In the genomic region with DNA sequence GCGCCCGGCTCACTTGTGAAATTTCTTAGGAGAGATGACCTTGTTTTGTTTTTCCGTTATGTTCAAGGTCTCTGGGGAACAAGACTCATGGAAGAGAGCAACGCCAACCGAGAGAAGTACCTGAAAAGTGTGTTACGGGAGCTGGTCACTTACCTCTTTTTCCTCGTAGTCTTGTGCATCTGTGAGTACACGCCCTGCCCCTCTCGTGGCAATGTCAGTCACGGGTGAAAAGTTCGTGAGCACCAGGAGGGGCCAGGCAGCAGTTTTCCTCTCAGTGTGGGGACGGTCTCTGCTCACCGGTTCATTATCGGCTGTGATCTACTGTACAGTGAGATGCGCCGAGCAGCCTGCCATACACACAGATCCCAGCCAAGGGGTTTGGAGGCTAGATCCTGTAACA, we compare ENCODE assay signal across 25 mouse cellular contexts. TPM values are rescaled to one million over a fixed set of nuclear protein-coding genes. Genes with fewer than 3 reads are reported as not detected.
A peak's percentile ranks its signal among the peaks of the same experiment; 100 is the strongest.
DNase-seq lines count a peak whose midpoint lies in the region; ATAC-seq and TF ChIP-seq lines count a peak whose summit lies in the region.
"Had no signal": no experiment of that assay in that cellular context is flagged by ENCODE, and none has a peak within 500 bp of the region (broad histone marks: within the 10 kb centered on the region; RNA-seq: fewer than 3 reads in every experiment).

No protein-coding gene starts in this region.

- H3K4me3 ChIP-seq in E14TG2a.4 (replicated peaks; ENCODE audit: low read length) (peak overlapping the region; percentile 62), ES-Bruce4 (ENCODE audit: low read depth, low read length) (peak overlapping the region; percentile 30), ES-E14 (ENCODE audit: insufficient read depth in 1 of 2, low read depth in 1 of 2, low read length in 2 of 2, poor library complexity in 1 of 2, severe bottlenecking in 1 of 2) (peak overlapping the region; percentile 45 to 62)
- no peak overlapping the region for H3K4me3 ChIP-seq in midbrain, embryonic 15.5 days
- H3K4me3 ChIP-seq: embryonic facial prominence, embryonic 13.5 days; embryonic facial prominence, embryonic 15.5 days; erythroblast, embryonic 14.5 days; forebrain, embryonic 10.5 days; forebrain, embryonic 12.5 days had no signal

- TF ChIP-seq EP300 in ES-Bruce4 (IDR thresholded peaks at IDR 0.05; ENCODE audit: insufficient read depth, low read depth, low read length), result no peak

- DNase-seq in ES-E14 (ENCODE audit: low read depth, low spot score) (no peak), ZHBTc4 (ENCODE audit: low read depth, low spot score) (peak; percentile 59)
- no peak for DNase-seq in urinary bladder, adult 18-20 months (ENCODE audit: low spot score in 2 of 2)
- DNase-seq in frontal cortex, postnatal 36 days (ENCODE audit: low spot score in 2 of 2), result no peak
- DNase-seq: adrenal gland, adult 2 months; adrenal gland, postnatal 10 days; adrenal gland, postnatal 25 days; cerebellum, adult 11 months; cerebellum, adult 18-20 months; cerebellum, adult 8-10 months; cerebellum, adult 9-11 months; cerebellum, postnatal 14 days; cerebellum, postnatal 36 days; embryo, embryonic 11 days had no signal

- H3K9me3 ChIP-seq in E14TG2a.4 (ENCODE audit: low read length) (peaks cover 14% of the 10 kb centered on the region), ES-Bruce4 (replicated peaks; ENCODE audit: control insufficient read depth, insufficient read depth, low read length, poor library complexity, severe bottlenecking) (no peaks in the 10 kb centered on the region), ES-E14 (ENCODE audit: control insufficient read depth, insufficient read depth, low read depth, low read length) (no peaks in the 10 kb centered on the region; the same call in 1 of the 2 replicates)
- H3K9me3 ChIP-seq in midbrain, embryonic 15.5 days, result no peaks in the 10 kb centered on the region
- H3K9me3 ChIP-seq: embryonic facial prominence, embryonic 13.5 days; embryonic facial prominence, embryonic 15.5 days; forebrain, embryonic 10.5 days; forebrain, embryonic 12.5 days had no signal

- in situ Hi-C loops in ES-E14 (cut with MboI; ENCODE audit: low sequenced_read_pairs in 2 of 2, unreplicated experiment in 2 of 2), result no loop called here

- ATAC-seq in midbrain, embryonic 15.5 days (replicated peaks), result no peak
- ATAC-seq: forebrain, embryonic 14.5 days; forebrain, embryonic 16.5 days had no signal

- H3K4me1 ChIP-seq in E14TG2a.4 (replicated peaks; ENCODE audit: low read depth, low read length), result peaks cover 62% of the 10 kb centered on the region
- H3K4me1 ChIP-seq in ES-Bruce4 (ENCODE audit: control insufficient read depth, insufficient read depth, low read length), result no peaks in the 10 kb centered on the region
- H3K4me1 ChIP-seq in ES-E14 (ENCODE audit: control insufficient read depth in 2 of 2, insufficient read depth in 2 of 2, low read length in 2 of 2, poor library complexity in 1 of 2), result peaks cover 2 to 6% of the 10 kb centered on the region in 2 experiments; a peak in 2 of 4 replicates
- H3K4me1 ChIP-seq in midbrain, embryonic 15.5 days, result peaks cover 11% of the 10 kb centered on the region
- H3K4me1 ChIP-seq: embryonic facial prominence, embryonic 13.5 days; forebrain, embryonic 10.5 days; forebrain, embryonic 12.5 days had no signal

- H3K36me3 ChIP-seq in E14TG2a.4 (ENCODE audit: insufficient read depth, low read length), result peaks cover 50% of the 10 kb centered on the region
- peaks cover 2% of the 10 kb centered on the region; the same call in 1 of the 2 replicates for H3K36me3 ChIP-seq in ES-Bruce4 (ENCODE audit: control insufficient read depth, insufficient read depth, low read length, poor library complexity, severe bottlenecking)
- peaks cover 13% of the 10 kb centered on the region for H3K36me3 ChIP-seq in ES-E14 (ENCODE audit: control insufficient read depth, insufficient read depth, low read length, poor library complexity, severe bottlenecking)
- peaks cover 18% of the 10 kb centered on the region for H3K36me3 ChIP-seq in midbrain, embryonic 15.5 days (replicated peaks)

- WGBS in midbrain, embryonic 15.5 days, result 94% methylated on average over 16 of the region's 16 CpGs

- H3K27me3 ChIP-seq in E14TG2a.4 (ENCODE audit: insufficient read depth, low read length) (no peaks in the 10 kb centered on the region), ES-Bruce4 (ENCODE audit: control insufficient read depth, insufficient read depth, low read length, poor library complexity, severe bottlenecking) (no peaks in the 10 kb centered on the region)
- no peaks in the 10 kb centered on the region for H3K27me3 ChIP-seq in midbrain, embryonic 15.5 days (replicated peaks)
- H3K27me3 ChIP-seq: embryonic facial prominence, embryonic 13.5 days; embryonic facial prominence, embryonic 15.5 days; forebrain, embryonic 12.5 days had no signal

- TF ChIP-seq CTCF in E14TG2a.4 (conservative IDR thresholded peaks at IDR 0.05; ENCODE audit: low read length) (no peak), ES-Bruce4 (IDR thresholded peaks at IDR 0.05; ENCODE audit: low read depth, low read length) (no peak)

- TF ChIP-seq POLR2A in ES-Bruce4 (IDR thresholded peaks at IDR 0.05; ENCODE audit: insufficient read depth, low read length), result no peak

- no peak overlapping the region for H3K4me2 ChIP-seq in midbrain, embryonic 15.5 days
- H3K4me2 ChIP-seq: embryonic facial prominence, embryonic 13.5 days; embryonic facial prominence, embryonic 15.5 days; forebrain, embryonic 12.5 days had no signal

- H3K27ac ChIP-seq in ES-Bruce4 (ENCODE audit: insufficient read depth, low read length) (peak overlapping the region; percentile 8; the same call in 1 of the 2 replicates), ES-E14 (ENCODE audit: insufficient read depth, low read depth, low read length, poor library complexity, severe bottlenecking) (no peak overlapping the region)
- H3K27ac ChIP-seq in midbrain, embryonic 15.5 days, result no peak overlapping the region
- H3K27ac ChIP-seq: embryonic facial prominence, embryonic 13.5 days; forebrain, embryonic 10.5 days; forebrain, embryonic 12.5 days had no signal

- H3K9ac ChIP-seq in ES-Bruce4 (ENCODE audit: low read depth, poor library complexity, severe bottlenecking) (peak overlapping the region; percentile 88), ES-E14 (ENCODE audit: insufficient read depth, low read depth, low read length, poor library complexity, severe bottlenecking) (peak overlapping the region; percentile 42; the same call in 1 of the 2 replicates)
- no peak overlapping the region for H3K9ac ChIP-seq in midbrain, embryonic 15.5 days
- H3K9ac ChIP-seq: embryonic facial prominence, embryonic 13.5 days; embryonic facial prominence, embryonic 15.5 days; forebrain, embryonic 12.5 days had no signal

TF ChIP-seq in ES-E14, 5 proteins besides CTCF, POLR2A, EP300 and RAD21:
- TF ChIP-seq ZNF384 (IDR thresholded peaks at IDR 0.05; ENCODE audit: low read depth, low read length) (no peak), CHD2 (IDR thresholded peaks at IDR 0.05; ENCODE audit: low read depth, low read length) (no peak), MAFK (IDR thresholded peaks at IDR 0.05; ENCODE audit: insufficient read depth, low read depth, low read length) (no peak), ZC3H11A (IDR thresholded peaks at IDR 0.05; ENCODE audit: borderline replicate concordance, low read depth, low read length) (no peak), HCFC1 (IDR thresholded peaks at IDR 0.05; ENCODE audit: borderline replicate concordance, insufficient read depth, low read length) (no peak)

RNA-seq across cellular contexts. Expression of gene Pkd2, which starts 7.6 kb away (rescaled TPM):
- 21.0 and 23.8 TPM in 2 replicates for polyA plus RNA-seq in ES-Bruce4 (2011; ENCODE audit: insufficient read depth, insufficient read length, low read depth, missing spikeins)
- 38.7 and 64.4 TPM in 2 replicates for total RNA-seq in ES-E14 (2012; rRNA removed)
- polyA plus RNA-seq in midbrain, embryonic 15.5 days (2015; fragmentation: Nextera tagmentation; extraction: Ambion mirVana), result 9.2 TPM in 2 replicates
- total RNA-seq: MEL had no signal
- polyA plus RNA-seq: erythroblast, embryonic 14.5 days had no signal

RNA-seq across cellular contexts. Expression of gene Spp1, which starts 31.9 kb away (rescaled TPM):
- 350 and 395 TPM in 2 replicates for polyA plus RNA-seq in ES-Bruce4 (2011; ENCODE audit: insufficient read depth, insufficient read length, low read depth, missing spikeins)
- total RNA-seq in ES-E14 (2012; rRNA removed), result 654 and 1,326 TPM in 2 replicates
- polyA plus RNA-seq in midbrain, embryonic 15.5 days (2015; fragmentation: Nextera tagmentation; extraction: Ambion mirVana), result 11.0 and 14.8 TPM in 2 replicates
- polyA plus RNA-seq: erythroblast, embryonic 14.5 days had no signal

RNA-seq across cellular contexts. Expression of gene BC005561, which starts 41.3 kb away (rescaled TPM):
- polyA plus RNA-seq in ES-Bruce4 (2011; ENCODE audit: insufficient read depth, insufficient read length, low read depth, missing spikeins), result 12.6 and 13.7 TPM in 2 replicates
- total RNA-seq in ES-E14 (2012; rRNA removed), result 6.8 and 7.6 TPM in 2 replicates
- 13.2 and 13.3 TPM in 2 replicates for polyA plus RNA-seq in midbrain, embryonic 15.5 days (2015; fragmentation: Nextera tagmentation; extraction: Ambion mirVana)

Comparison
In these comparisons a context has a peak if more than half of its experiments do, and no peak if none do; other contexts are left out.
1. RNA of gene Spp1, which starts 31.9 kb away (polyA plus RNA-seq): 350 to 395 TPM in ES-Bruce4; 11.0 to 14.8 TPM in midbrain, embryonic 15.5 days; every median in the first group is over 10 times any median in the second.